Mouse (Mus musculus) neural tube, embryonic 12.5 days (tissue): Measurements from ENCODE around the gene Kcne1l. TPM values are rescaled to one million over a fixed set of nuclear protein-coding genes. Genes with fewer than 3 reads are reported as not detected.

Experiments used
- ATAC-seq: fragments of 200-750 bp; cut with Nextera tagmentation; 2 replicates; pipeline ENCODE4 v1.8.0; 2017; ENCODE audit warnings: low read depth, mild to moderate bottlenecking, moderate TSS enrichment, moderate library complexity; ENCODE audit not compliant: low FRiP score
- H3K27ac ChIP-seq: fragments of 300-500 bp; sonication (generic); 2 replicates; pipeline ENCODE4 v1.5.1; 2016
- H3K27me3 ChIP-seq: fragments of 300-500 bp; sonication (generic); replicated peaks from 2 replicates; pipeline ENCODE4 v1.6.1; 2016; ENCODE audit warnings: mild to moderate bottlenecking
- H3K36me3 ChIP-seq: fragments of 300-500 bp; sonication (generic); 2 replicates; pipeline ENCODE4 v1.6.1; 2016; ENCODE audit warnings: mild to moderate bottlenecking
- H3K4me1 ChIP-seq: fragments of 300-500 bp; sonication (generic); 2 replicates; pipeline ENCODE4 v1.6.1; 2016
- H3K4me2 ChIP-seq: fragments of 300-500 bp; sonication (generic); replicated peaks from 2 replicates; pipeline ENCODE4 v1.6.1; 2016; ENCODE audit warnings: mild to moderate bottlenecking
- H3K4me3 ChIP-seq: fragments of 300-500 bp; sonication (generic); 2 replicates; pipeline ENCODE4 v1.5.1; 2016
- H3K9ac ChIP-seq: fragments of 300-500 bp; sonication (generic); 2 replicates; pipeline ENCODE4 v1.6.1; 2016; ENCODE audit warnings: mild to moderate bottlenecking
- H3K9me3 ChIP-seq: fragments of 300-500 bp; sonication (generic); 2 replicates; pipeline ENCODE4 v1.6.1; 2016; ENCODE audit warnings: mild to moderate bottlenecking
- WGBS: fragments of 180-500 bp; shearing (Covaris S2); methylation state at CpG from one replicate; pipeline ENCODE4 v1.1.7; 2016; 5-methylcytosine and 5-hydroxymethylcytosine counted together
- polyA plus RNA-seq: library from polyadenylated mRNA; unstranded; fragments of >200 nt; fragmentation: Nextera tagmentation; extraction: Ambion mirVana; gene quantifications from 2 replicates; pipeline ENCODE4 v1.2.1, GENCODE M21; 2016

Gene Kcne1l
- polyA plus RNA-seq = 39.6 and 47.7 TPM in 2 replicates

DNA sequence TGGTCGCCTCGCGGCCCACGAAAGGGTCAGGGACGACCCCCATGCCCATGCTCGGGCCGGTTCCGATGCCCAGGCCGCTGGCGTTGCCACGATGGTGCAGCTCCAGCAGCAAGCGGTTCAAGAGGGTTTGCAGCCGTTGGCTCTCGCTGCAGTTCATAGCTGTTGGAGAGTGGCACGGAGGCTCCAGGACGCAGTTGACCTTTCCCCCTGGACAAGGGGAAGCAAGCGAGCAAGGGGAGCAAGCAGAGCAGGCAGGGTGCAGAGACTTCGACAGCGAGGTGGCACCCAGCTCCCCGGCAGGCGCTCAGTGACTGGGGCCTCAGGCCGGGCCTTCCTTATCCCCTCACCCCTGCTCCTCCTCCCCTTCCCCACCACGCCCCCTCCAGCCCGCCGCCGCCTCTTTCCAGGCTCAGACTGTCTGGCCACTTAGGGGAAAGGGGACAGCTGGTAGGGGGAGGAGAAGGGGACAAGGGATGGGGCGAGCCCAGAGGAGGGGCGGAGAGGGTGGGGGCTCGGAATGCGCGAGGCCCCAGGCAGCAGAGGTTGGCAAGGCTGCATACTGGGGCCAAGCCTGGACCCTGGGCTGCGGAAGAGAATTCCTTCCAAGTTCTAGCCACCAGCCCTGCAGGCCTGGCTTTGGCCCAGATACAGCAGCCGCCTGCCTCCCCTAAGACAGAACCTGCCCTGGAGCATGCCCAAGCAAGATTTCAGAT lies at the start of gene Kcne1l:
TSS of gene Kcne1l (minus strand) at position 426 of the 713 bp plus-strand sequence.
- no peaks in the 10 kb centered on the region for H3K36me3 ChIP-seq
- no peaks in the 10 kb centered on the region for H3K9me3 ChIP-seq
- H3K4me1 ChIP-seq = no peaks in the 10 kb centered on the region
- H3K27me3 ChIP-seq = peaks cover 7% of the 10 kb centered on the region
- peak within 1 kb of the TSS; percentile 20 for H3K4me3 ChIP-seq
- peak within 1 kb of the TSS; percentile 38; the same call in 1 of the 2 replicates for H3K9ac ChIP-seq
- 27% methylated on average over 32 of the region's 33 CpGs for WGBS
- ATAC-seq = peak; percentile 78
- H3K4me2 ChIP-seq = peak within 1 kb of the TSS; percentile 59
- no peak within 1 kb of the TSS for H3K27ac ChIP-seq

- no peak overlapping the region for H3K4me2 ChIP-seq
- H3K9me3 ChIP-seq = no peaks in the 10 kb centered on the region
- no peaks in the 10 kb centered on the region for H3K27me3 ChIP-seq
- no peaks in the 10 kb centered on the region for H3K36me3 ChIP-seq
- 92% methylated on average over 6 of the region's 6 CpGs for WGBS
- H3K9ac ChIP-seq = no peak overlapping the region
- ATAC-seq = no peak
- H3K4me3 ChIP-seq = no peak overlapping the region
- H3K27ac ChIP-seq = no peak overlapping the region
- H3K4me1 ChIP-seq = no peaks in the 10 kb centered on the region
Observed at GRCm38 (mm10) chrX:142336207-142336606, 30.1 kb upstream of the Kcne1l start.

GRCm38 (mm10) chrX:142335502-142335901 lies 29.4 kb upstream of the Kcne1l start:
- H3K4me2 ChIP-seq = no peak overlapping the region
- no peak overlapping the region for H3K9ac ChIP-seq
- H3K4me3 ChIP-seq = no peak overlapping the region
- H3K9me3 ChIP-seq = no peaks in the 10 kb centered on the region
- H3K27ac ChIP-seq = no peak overlapping the region
- H3K27me3 ChIP-seq = no peaks in the 10 kb centered on the region
- WGBS = 91% methylated on average over 5 of the region's 5 CpGs
- no peaks in the 10 kb centered on the region for H3K36me3 ChIP-seq
- H3K4me1 ChIP-seq = no peaks in the 10 kb centered on the region
- no peak for ATAC-seq

- no peaks in the 10 kb centered on the region for H3K4me1 ChIP-seq
- no peaks in the 10 kb centered on the region for H3K27me3 ChIP-seq
- no peak overlapping the region for H3K27ac ChIP-seq
- no peak overlapping the region for H3K4me2 ChIP-seq
- no peaks in the 10 kb centered on the region for H3K9me3 ChIP-seq
- H3K36me3 ChIP-seq = no peaks in the 10 kb centered on the region; the same call in 1 of the 2 replicates
- no peak for ATAC-seq
- H3K4me3 ChIP-seq = no peak overlapping the region
- 92% methylated on average over 2 of the region's 2 CpGs for WGBS
- no peak overlapping the region for H3K9ac ChIP-seq
Observed at GRCm38 (mm10) chrX:142325760-142326159, 19.7 kb upstream of the Kcne1l start.

- Histone ChIP-seq H3K9me3 (no peaks in the 10 kb centered on the region), H3K9ac (no peak overlapping the region), H3K4me3 (no peak overlapping the region), H3K4me2 (no peak overlapping the region), H3K4me1 (no peaks in the 10 kb centered on the region), H3K27me3 (no peaks in the 10 kb centered on the region), H3K27ac (no peak overlapping the region), H3K36me3 (no peaks in the 10 kb centered on the region)
- ATAC-seq = no peak
- 75% methylated on average over 9 of the region's 9 CpGs for WGBS
Observed at GRCm38 (mm10) chrX:142316106-142316505, 10.0 kb upstream of the Kcne1l start.

GRCm38 (mm10) chrX:142315270-142315669 lies 9.2 kb upstream of the Kcne1l start:
- no peaks in the 10 kb centered on the region for H3K27me3 ChIP-seq
- H3K9me3 ChIP-seq = no peaks in the 10 kb centered on the region
- H3K27ac ChIP-seq = no peak overlapping the region
- 80% methylated on average over 8 of the region's 8 CpGs for WGBS
- no peak overlapping the region for H3K4me3 ChIP-seq
- ATAC-seq = no peak
- H3K9ac ChIP-seq = no peak overlapping the region
- H3K4me2 ChIP-seq = no peak overlapping the region
- H3K4me1 ChIP-seq = no peaks in the 10 kb centered on the region
- no peaks in the 10 kb centered on the region for H3K36me3 ChIP-seq

- Histone ChIP-seq H3K9me3 (no peaks in the 10 kb centered on the region), H3K36me3 (no peaks in the 10 kb centered on the region), H3K27me3 (no peaks in the 10 kb centered on the region), H3K4me2 (no peak overlapping the region; the same call in 1 of the 2 replicates), H3K4me3 (no peak overlapping the region), H3K4me1 (no peaks in the 10 kb centered on the region), H3K9ac (no peak overlapping the region), H3K27ac (no peak overlapping the region)
- 54% methylated on average over 11 of the region's 11 CpGs for WGBS
- ATAC-seq = no peak; the same call in 1 of the 2 replicates
Observed at GRCm38 (mm10) chrX:142314307-142315024, 8.4 kb upstream of the Kcne1l start.

DNA sequence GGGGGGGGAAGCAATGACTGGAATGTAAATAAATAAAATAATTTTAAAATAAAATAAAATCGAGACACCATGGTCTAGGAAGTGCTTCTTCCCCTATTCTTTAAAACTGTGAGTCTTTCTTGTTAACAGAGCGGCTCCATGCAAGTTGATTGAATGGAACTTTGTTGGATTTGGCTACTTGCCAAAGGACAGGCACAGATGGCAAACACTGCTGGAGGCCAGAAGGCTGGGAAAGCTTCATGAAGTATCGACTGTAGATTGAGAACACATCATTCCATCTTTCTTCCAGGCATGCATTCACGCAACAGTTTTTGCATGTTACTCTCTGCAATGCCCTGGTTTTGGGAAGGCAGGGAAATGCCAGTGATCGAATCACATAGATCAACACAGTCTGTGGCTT lies 4.3 kb upstream of the Kcne1l start:
- H3K27ac ChIP-seq = no peak overlapping the region
- peaks cover 6% of the 10 kb centered on the region for H3K27me3 ChIP-seq
- H3K4me1 ChIP-seq = no peaks in the 10 kb centered on the region
- no peaks in the 10 kb centered on the region for H3K36me3 ChIP-seq
- H3K4me2 ChIP-seq = no peak overlapping the region
- 61% methylated on average over 5 of the region's 5 CpGs for WGBS
- ATAC-seq = no peak
- no peak overlapping the region for H3K4me3 ChIP-seq
- H3K9ac ChIP-seq = no peak overlapping the region
- no peaks in the 10 kb centered on the region for H3K9me3 ChIP-seq

- Histone ChIP-seq H3K27me3 (peaks cover 7% of the 10 kb centered on the region), H3K27ac (no peak overlapping the region)
- WGBS = 32% methylated on average over 34 of the region's 35 CpGs
Observed at GRCm38 (mm10) chrX:142305010-142305868, 855 bp downstream of the Kcne1l start.

DNA sequence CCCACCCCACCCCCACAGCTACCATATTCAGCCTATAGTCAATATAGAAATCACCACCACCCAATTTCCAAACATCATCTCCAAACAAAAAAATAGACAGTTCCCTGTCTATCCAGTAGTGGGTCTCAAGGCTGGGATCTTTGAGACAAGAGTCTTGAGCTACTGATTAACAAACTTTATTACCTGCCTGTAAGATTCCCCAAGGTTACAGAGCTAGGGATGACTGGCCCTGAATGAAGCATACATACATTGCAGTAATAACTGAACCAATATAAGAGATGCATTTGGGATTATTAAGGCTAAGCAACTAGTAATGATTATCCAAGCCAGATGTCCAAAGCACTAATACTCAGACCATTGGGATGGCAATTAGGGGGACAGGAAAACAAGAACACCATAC lies 1.5 kb downstream of the Kcne1l start:
- no peak for ATAC-seq
- Histone ChIP-seq H3K36me3 (no peaks in the 10 kb centered on the region), H3K4me2 (no peak overlapping the region), H3K4me1 (no peaks in the 10 kb centered on the region), H3K4me3 (no peak overlapping the region), H3K9ac (no peak overlapping the region), H3K27ac (no peak overlapping the region), H3K9me3 (no peaks in the 10 kb centered on the region), H3K27me3 (peaks cover 7% of the 10 kb centered on the region)

More at GRCm38 (mm10) chrX:142305010-142305868, 855 bp downstream of the Kcne1l start:
- ATAC-seq = peak; percentile 81
- Histone ChIP-seq H3K36me3 (no peaks in the 10 kb centered on the region), H3K4me2 (peak overlapping the region; percentile 59), H3K4me1 (no peaks in the 10 kb centered on the region), H3K4me3 (peak overlapping the region; percentile 20), H3K9ac (peak overlapping the region; percentile 38; the same call in 1 of the 2 replicates), H3K9me3 (no peaks in the 10 kb centered on the region)

GRCm38 (mm10) chrX:142303456-142303855 lies 2.6 kb downstream of the Kcne1l start:
- 62% methylated on average over 2 of the region's 2 CpGs for WGBS
- Histone ChIP-seq H3K36me3 (no peaks in the 10 kb centered on the region), H3K4me2 (no peak overlapping the region), H3K27me3 (peaks cover 7% of the 10 kb centered on the region), H3K27ac (no peak overlapping the region), H3K9me3 (no peaks in the 10 kb centered on the region), H3K9ac (no peak overlapping the region), H3K4me3 (no peak overlapping the region), H3K4me1 (no peaks in the 10 kb centered on the region)
- no peak for ATAC-seq

DNA sequence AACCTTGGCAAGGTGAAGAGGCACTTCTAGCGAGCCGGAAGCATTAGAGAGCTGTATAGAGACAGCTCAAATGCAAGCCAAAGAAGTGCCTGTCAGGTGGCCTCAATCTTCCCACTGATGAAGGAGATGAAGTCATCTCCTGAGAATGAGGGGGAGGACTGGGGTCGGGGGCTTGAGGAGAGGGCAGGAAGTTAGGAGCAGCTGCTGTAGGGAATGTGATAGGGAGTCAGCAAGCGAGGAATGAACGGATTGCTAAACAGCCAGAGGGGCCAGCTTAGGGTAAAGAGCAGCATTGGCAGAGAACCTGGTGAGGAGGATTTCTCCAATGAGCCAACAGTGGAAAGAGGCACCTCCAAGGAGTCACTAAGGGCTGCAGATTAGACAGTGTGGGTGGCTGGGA lies 20.2 kb downstream of the Kcne1l start:
- no peaks in the 10 kb centered on the region for H3K36me3 ChIP-seq
- no peak for ATAC-seq
- no peaks in the 10 kb centered on the region for H3K27me3 ChIP-seq
- no peaks in the 10 kb centered on the region for H3K4me1 ChIP-seq
- H3K27ac ChIP-seq = no peak overlapping the region
- WGBS = 71% methylated on average over 5 of the region's 5 CpGs
- no peaks in the 10 kb centered on the region for H3K9me3 ChIP-seq
- H3K4me3 ChIP-seq = no peak overlapping the region
- no peak overlapping the region for H3K9ac ChIP-seq
- no peak overlapping the region for H3K4me2 ChIP-seq
